Mouse (Mus musculus) liver, embryonic 16.5 days (tissue): ENCODE data around the gene Cdk14. TPM values are rescaled to one million over a fixed set of nuclear protein-coding genes. Genes with fewer than 3 reads are reported as not detected.
"Not testable (repeated sequence)": the region's sequence is repeated elsewhere in the genome, so short reads cannot be mapped to it uniquely, and the experiment has no call there.

Source experiments
- ATAC-seq: fragments of 200-750 bp; cut with Nextera tagmentation; 2 replicates; pipeline ENCODE4 v1.8.0; 2017; ENCODE audit warnings: low read depth, mild to moderate bottlenecking, moderate number of reproducible peaks, moderate library complexity
- H3K27ac ChIP-seq: fragments of 300-500 bp; sonication (generic); 2 replicates; pipeline ENCODE4 v1.5.1; 2014; ENCODE audit warnings: mild to moderate bottlenecking, low read length
- H3K27me3 ChIP-seq: fragments of 300-500 bp; sonication (generic); 2 replicates; pipeline ENCODE4 v1.6.1; 2014; ENCODE audit warnings: low read depth, low read length, mixed read lengths; ENCODE audit not compliant: control insufficient read depth, insufficient read depth
- H3K36me3 ChIP-seq: fragments of 300-500 bp; sonication (generic); 2 replicates; pipeline ENCODE4 v1.6.1; 2014; ENCODE audit warnings: mild to moderate bottlenecking; ENCODE audit not compliant: control insufficient read depth, insufficient read depth
- H3K4me1 ChIP-seq: fragments of 300-500 bp; sonication (generic); 2 replicates; pipeline ENCODE4 v1.6.1; 2014; ENCODE audit warnings: low read depth, low read length, mixed read lengths; ENCODE audit not compliant: control insufficient read depth
- H3K4me2 ChIP-seq: fragments of 300-500 bp; sonication (generic); 2 replicates; pipeline ENCODE4 v1.6.1; 2014; ENCODE audit warnings: low read depth, low read length, mixed read lengths
- H3K4me3 ChIP-seq: fragments of 300-500 bp; sonication (generic); 2 replicates; pipeline ENCODE4 v1.5.1; 2014; ENCODE audit warnings: low read depth, mild to moderate bottlenecking, low read length
- H3K9ac ChIP-seq: fragments of 300-500 bp; sonication (generic); 2 replicates; pipeline ENCODE4 v1.6.1; 2014; ENCODE audit warnings: low read depth, low read length
- H3K9me3 ChIP-seq: fragments of 300-500 bp; sonication (generic); replicated peaks from 2 replicates; pipeline ENCODE4 v1.6.1; 2016; ENCODE audit warnings: low read length; ENCODE audit not compliant: control insufficient read depth
- WGBS: fragments of 180-500 bp; shearing (Covaris S2); extraction: QIAGEN DNeasy Blood & Tissue Kit; methylation state at CpG from one replicate; pipeline ENCODE4 v1.1.7; 2014; ENCODE audit not compliant: insufficient replicate concordance; 5-methylcytosine and 5-hydroxymethylcytosine counted together
- polyA plus RNA-seq: library from polyadenylated mRNA; unstranded; fragments of >200 nt; fragmentation: Nextera tagmentation; extraction: Ambion mirVana; gene quantifications from 2 replicates; pipeline ENCODE4 v1.2.1, GENCODE M21; 2015

The Cdk14 gene
- polyA plus RNA-seq, 1 experiment from 2014 or later: 1.1 TPM

GRCm38 (mm10) chr5:5333916-5334315 lies 86.2 kb downstream of the Cdk14 start:
- no peak overlapping the region for H3K4me3 ChIP-seq
- no peaks in the 10 kb centered on the region for H3K27me3 ChIP-seq
- WGBS: 49% methylated on average over 8 of the region's 8 CpGs
- no peak overlapping the region for H3K9ac ChIP-seq
- no peaks in the 10 kb centered on the region for H3K4me1 ChIP-seq
- no peaks in the 10 kb centered on the region for H3K9me3 ChIP-seq
- no peaks in the 10 kb centered on the region for H3K36me3 ChIP-seq
- H3K4me2 ChIP-seq: no peak overlapping the region
- H3K27ac ChIP-seq: no peak overlapping the region
- ATAC-seq: no peak

GRCm38 (mm10) chr5:5330926-5331460 lies 89.1 kb downstream of the Cdk14 start:
- no peak for ATAC-seq
- H3K36me3 ChIP-seq: no peaks in the 10 kb centered on the region
- H3K27ac ChIP-seq: no peak overlapping the region
- H3K4me3 ChIP-seq: no peak overlapping the region
- no peak overlapping the region for H3K9ac ChIP-seq
- WGBS: 70% methylated on average over 10 of the region's 10 CpGs
- H3K4me1 ChIP-seq: no peaks in the 10 kb centered on the region
- H3K4me2 ChIP-seq: no peak overlapping the region
- no peaks in the 10 kb centered on the region for H3K27me3 ChIP-seq
- no peaks in the 10 kb centered on the region for H3K9me3 ChIP-seq

DNA sequence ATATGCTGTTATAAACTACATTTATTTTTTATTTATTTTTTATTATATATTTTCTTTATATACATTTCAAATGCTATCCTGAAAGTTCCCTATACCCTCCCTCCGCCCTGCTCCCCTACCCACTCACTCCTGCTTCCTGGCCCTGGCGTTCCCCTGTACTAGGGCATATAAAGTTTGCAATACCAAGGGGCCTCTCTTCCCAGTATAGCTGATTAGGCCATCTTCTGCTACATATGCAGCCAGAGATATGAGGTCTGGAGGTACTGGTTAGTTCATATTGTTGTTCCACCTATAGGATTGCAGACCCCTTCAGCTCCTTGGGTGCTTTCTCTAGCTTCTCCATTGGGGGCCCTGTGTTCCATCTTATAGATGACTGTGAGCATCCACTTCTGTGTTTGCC lies 91.1 kb downstream of the Cdk14 start:
- WGBS: 56% methylated on average over 2 of the region's 2 CpGs
- ATAC-seq, H3K4me3 ChIP-seq, H3K4me1 ChIP-seq, H3K4me2 ChIP-seq, H3K36me3 ChIP-seq, H3K27ac ChIP-seq, H3K9ac ChIP-seq, H3K27me3 ChIP-seq, H3K9me3 ChIP-seq: not testable (repeated sequence)

DNA sequence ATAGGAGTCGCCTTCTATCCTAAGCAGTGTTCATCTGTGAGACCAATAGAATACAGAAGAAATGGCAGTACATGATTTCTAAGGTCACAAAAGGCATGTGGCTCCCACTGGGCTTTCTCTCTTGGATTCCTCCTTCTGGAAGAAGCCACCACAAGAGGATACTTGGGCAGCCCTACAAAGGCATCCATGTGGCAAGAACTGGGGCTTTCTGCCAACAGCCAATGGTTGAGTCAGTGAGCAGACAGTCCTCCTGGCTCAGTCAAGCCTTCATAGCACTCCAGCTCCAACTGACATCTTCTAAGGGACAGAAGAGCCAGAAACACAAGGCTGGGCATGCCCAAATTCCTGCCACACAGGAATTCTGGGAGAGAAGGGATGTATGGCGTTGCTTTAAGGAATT lies 93.4 kb downstream of the Cdk14 start:
- Histone ChIP-seq H3K9ac (no peak overlapping the region), H3K27me3 (no peaks in the 10 kb centered on the region), H3K4me1 (no peaks in the 10 kb centered on the region), H3K27ac (no peak overlapping the region), H3K36me3 (no peaks in the 10 kb centered on the region), H3K4me3 (no peak overlapping the region), H3K9me3 (no peaks in the 10 kb centered on the region), H3K4me2 (no peak overlapping the region)
- WGBS: 77% methylated on average over 2 of the region's 2 CpGs
- no peak for ATAC-seq

DNA sequence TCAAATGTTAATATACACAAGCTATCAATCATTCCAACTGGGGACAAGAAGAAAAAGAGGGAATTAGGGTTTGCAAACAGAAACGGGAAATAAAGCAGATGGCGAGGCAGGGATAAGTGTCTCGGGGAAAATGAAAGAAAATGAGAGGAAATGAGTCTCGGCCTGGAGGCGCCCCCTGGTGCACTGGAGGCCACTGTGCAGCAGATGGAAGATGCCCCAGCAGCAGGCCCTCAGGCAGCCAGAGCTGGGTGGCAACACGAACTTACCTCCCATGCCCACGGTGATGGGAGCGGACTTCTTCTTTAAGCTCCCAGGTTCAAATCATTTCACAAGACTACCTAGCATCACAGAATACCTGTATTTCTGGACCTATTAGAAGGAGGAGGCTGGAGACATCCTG lies 97.4 kb downstream of the Cdk14 start:
- no peak overlapping the region for H3K4me3 ChIP-seq
- no peaks in the 10 kb centered on the region for H3K4me1 ChIP-seq
- no peaks in the 10 kb centered on the region for H3K36me3 ChIP-seq
- 74% methylated on average over 8 of the region's 8 CpGs for WGBS
- H3K27ac ChIP-seq: no peak overlapping the region
- no peak overlapping the region for H3K9ac ChIP-seq
- H3K9me3 ChIP-seq: no peaks in the 10 kb centered on the region
- H3K4me2 ChIP-seq: no peak overlapping the region
- ATAC-seq: no peak
- H3K27me3 ChIP-seq: no peaks in the 10 kb centered on the region

GRCm38 (mm10) chr5:5320506-5321181 lies 99.5 kb downstream of the Cdk14 start:
- H3K27me3 ChIP-seq: no peaks in the 10 kb centered on the region
- H3K4me2 ChIP-seq: no peak overlapping the region
- 33% methylated on average over 2 of the region's 2 CpGs for WGBS
- no peaks in the 10 kb centered on the region for H3K4me1 ChIP-seq
- ATAC-seq: no peak
- H3K27ac ChIP-seq: no peak overlapping the region
- H3K9me3 ChIP-seq: no peaks in the 10 kb centered on the region
- no peak overlapping the region for H3K9ac ChIP-seq
- no peaks in the 10 kb centered on the region for H3K36me3 ChIP-seq
- no peak overlapping the region for H3K4me3 ChIP-seq

GRCm38 (mm10) chr5:5319824-5320505 lies 100.1 kb downstream of the Cdk14 start:
- no peaks in the 10 kb centered on the region for H3K36me3 ChIP-seq
- H3K27me3 ChIP-seq: no peaks in the 10 kb centered on the region
- H3K9ac ChIP-seq: no peak overlapping the region
- no peaks in the 10 kb centered on the region for H3K9me3 ChIP-seq
- no peak for ATAC-seq
- H3K27ac ChIP-seq: no peak overlapping the region
- no peaks in the 10 kb centered on the region for H3K4me1 ChIP-seq
- no peak overlapping the region for H3K4me3 ChIP-seq
- WGBS: 31% methylated on average over 8 of the region's 8 CpGs
- no peak overlapping the region for H3K4me2 ChIP-seq

GRCm38 (mm10) chr5:5314270-5314669 lies 105.8 kb downstream of the Cdk14 start:
- H3K9ac ChIP-seq: no peak overlapping the region
- H3K4me2 ChIP-seq: no peak overlapping the region
- H3K4me3 ChIP-seq: no peak overlapping the region
- 74% methylated on average over 6 of the region's 6 CpGs for WGBS
- no peaks in the 10 kb centered on the region for H3K4me1 ChIP-seq
- ATAC-seq: no peak
- no peaks in the 10 kb centered on the region for H3K36me3 ChIP-seq
- H3K27ac ChIP-seq: no peak overlapping the region
- H3K9me3 ChIP-seq: no peaks in the 10 kb centered on the region
- no peaks in the 10 kb centered on the region for H3K27me3 ChIP-seq

- Histone ChIP-seq H3K27ac (no peak overlapping the region), H3K9me3 (no peaks in the 10 kb centered on the region)
- 69% methylated on average over 9 of the region's 9 CpGs for WGBS
Observed at GRCm38 (mm10) chr5:5313195-5313760, 106.8 kb downstream of the Cdk14 start.

More at GRCm38 (mm10) chr5:5313195-5313760, 106.8 kb downstream of the Cdk14 start:
- Histone ChIP-seq H3K4me1 (no peaks in the 10 kb centered on the region), H3K4me2 (no peak overlapping the region), H3K9ac (no peak overlapping the region), H3K4me3 (no peak overlapping the region), H3K27me3 (no peaks in the 10 kb centered on the region), H3K36me3 (no peaks in the 10 kb centered on the region)
- ATAC-seq: no peak
